Mouse (Mus musculus) E14TG2a.4 (cell line): ENCODE measurements at regions not wholly inside any gene's neighbourhood (a gene's known extent, or its start where the extent isn't known, plus 50 kb on each side); places are given as distances from the start of the nearest gene placed in this dataset.

Experiments
- H3K27me3 ChIP-seq: 2 replicates; pipeline ENCODE4 v1.6.1; 2014; ENCODE audit warnings: low read length, control low read depth; ENCODE audit not compliant: insufficient read depth
- H3K36me3 ChIP-seq: 2 replicates; pipeline ENCODE4 v1.6.1; 2014; ENCODE audit warnings: low read length, control low read depth; ENCODE audit not compliant: insufficient read depth
- H3K4me1 ChIP-seq: replicated peaks from 2 replicates; pipeline ENCODE4 v1.6.1; 2014; ENCODE audit warnings: low read depth, low read length, control low read depth
- H3K4me3 ChIP-seq: replicated peaks from 2 replicates; pipeline ENCODE4 v1.5.1; 2014; ENCODE audit warnings: mild to moderate bottlenecking, low read length
- H3K9me3 ChIP-seq: 2 replicates; pipeline ENCODE4 v1.6.1; 2014; ENCODE audit warnings: low read length, control low read depth
- CTCF ChIP-seq: conservative IDR thresholded peaks from 2 replicates; pipeline ENCODE4 v1.5.1; 2014; ENCODE audit warnings: low read length
- NANOG ChIP-seq: IDR thresholded peaks from 2 replicates; pipeline ENCODE4 v1.6.1; 2014; ENCODE audit warnings: borderline replicate concordance, low read length, mixed read lengths
- POU5F1 ChIP-seq: IDR thresholded peaks from 2 replicates; pipeline ENCODE4 v1.6.1; 2014; ENCODE audit warnings: low read length, borderline replicate concordance

DNA sequence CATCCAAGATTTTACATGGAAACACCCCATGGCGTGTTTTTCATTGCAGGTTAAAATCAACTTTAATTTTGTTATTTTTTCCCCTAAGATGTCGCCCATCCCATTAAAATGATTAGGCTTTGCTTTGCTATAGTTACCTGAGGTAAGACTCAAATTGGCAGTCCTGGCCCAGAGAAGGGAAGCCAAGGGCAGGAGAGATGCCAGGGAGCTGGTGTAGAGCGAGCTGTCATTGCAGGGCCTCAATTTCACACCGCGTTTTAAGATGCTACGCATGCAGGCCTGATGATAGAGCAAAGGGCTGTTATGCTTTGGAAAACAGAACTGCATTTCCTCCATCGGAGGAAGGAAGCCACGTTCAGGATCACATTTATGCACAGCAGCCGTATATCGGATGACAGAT, 852.7 kb upstream of the Sox9 start:
- H3K4me1 ChIP-seq, result no peaks in the 10 kb centered on the region
- no peaks in the 10 kb centered on the region for H3K27me3 ChIP-seq
- H3K9me3 ChIP-seq, result no peaks in the 10 kb centered on the region
- TF ChIP-seq NANOG (no peak), CTCF (no peak), POU5F1 (no peak)
- no peaks in the 10 kb centered on the region for H3K36me3 ChIP-seq
- no peak overlapping the region for H3K4me3 ChIP-seq

DNA sequence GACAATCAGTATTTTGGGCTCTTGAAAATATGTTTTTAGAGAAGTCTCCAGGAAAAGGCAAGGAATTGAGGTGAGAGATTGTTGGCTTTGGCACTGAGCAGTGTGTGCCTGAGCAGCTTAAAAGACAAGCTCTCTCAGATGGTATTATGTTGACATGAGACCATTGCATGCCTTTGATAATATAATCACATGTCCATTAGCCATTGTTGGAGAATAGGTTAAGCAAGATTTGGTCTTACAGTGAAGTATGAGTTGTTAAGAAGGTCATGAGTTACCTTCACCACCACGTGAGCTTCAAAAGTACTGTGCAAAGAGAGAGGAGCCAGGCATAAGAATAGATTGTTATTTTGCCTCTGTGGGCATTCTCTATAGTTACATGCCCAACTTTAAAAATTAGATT, 850.0 kb upstream of the Sox9 start:
- H3K4me1 ChIP-seq, result no peaks in the 10 kb centered on the region
- no peaks in the 10 kb centered on the region for H3K9me3 ChIP-seq
- no peak overlapping the region for H3K4me3 ChIP-seq
- no peaks in the 10 kb centered on the region for H3K27me3 ChIP-seq
- no peak for TF ChIP-seq POU5F1
- no peak for TF ChIP-seq CTCF
- no peak for TF ChIP-seq NANOG
- no peaks in the 10 kb centered on the region for H3K36me3 ChIP-seq

DNA sequence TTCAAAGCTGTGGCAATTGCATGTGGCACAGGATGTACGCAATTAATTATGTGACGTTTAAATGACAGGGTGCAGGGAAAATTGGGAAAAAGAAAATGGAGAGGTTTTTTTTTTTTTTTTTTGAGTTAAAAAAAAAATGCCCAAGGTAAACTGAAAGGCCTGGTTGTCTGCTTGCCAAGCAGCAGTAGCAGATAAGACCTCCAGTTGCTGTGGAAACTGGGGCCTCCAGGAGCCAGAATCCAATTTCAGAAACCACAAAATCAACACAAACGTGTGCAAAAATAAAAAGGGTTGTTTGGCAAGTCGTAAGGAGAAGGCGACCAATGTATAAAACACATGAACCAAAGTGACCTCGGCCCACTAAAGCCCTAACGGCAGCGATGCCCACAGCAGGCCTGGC, 837.7 kb upstream of the Sox9 start:
- no peaks in the 10 kb centered on the region for H3K36me3 ChIP-seq
- no peaks in the 10 kb centered on the region for H3K27me3 ChIP-seq
- H3K4me1 ChIP-seq, result no peaks in the 10 kb centered on the region
- TF ChIP-seq NANOG, result no peak
- no peak for TF ChIP-seq POU5F1
- no peak for TF ChIP-seq CTCF
- H3K9me3 ChIP-seq, result no peaks in the 10 kb centered on the region
- no peak overlapping the region for H3K4me3 ChIP-seq

DNA sequence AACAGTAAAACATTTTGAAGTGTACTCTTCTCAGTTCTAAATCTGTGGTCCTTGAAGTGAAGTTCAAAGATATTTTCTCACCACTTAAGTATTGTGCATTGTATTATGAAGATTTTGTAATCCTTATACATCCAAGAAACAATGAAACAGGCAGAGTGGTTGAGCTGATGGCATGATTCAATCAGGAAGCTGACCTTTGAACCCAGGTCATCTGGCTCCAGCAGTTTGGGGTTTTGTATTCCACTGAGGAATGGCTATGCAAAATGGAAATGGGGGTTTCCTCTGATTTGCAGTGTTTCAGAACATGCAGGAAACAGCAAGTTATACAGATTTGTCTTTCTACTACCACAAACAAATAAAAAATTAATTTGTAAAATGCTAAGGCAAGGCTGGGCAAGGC, 836.2 kb upstream of the Sox9 start:
- H3K4me3 ChIP-seq, result no peak overlapping the region
- no peaks in the 10 kb centered on the region for H3K27me3 ChIP-seq
- H3K9me3 ChIP-seq, result no peaks in the 10 kb centered on the region
- TF ChIP-seq POU5F1 (no peak), NANOG (no peak), CTCF (no peak)
- H3K4me1 ChIP-seq, result no peaks in the 10 kb centered on the region
- H3K36me3 ChIP-seq, result no peaks in the 10 kb centered on the region

DNA sequence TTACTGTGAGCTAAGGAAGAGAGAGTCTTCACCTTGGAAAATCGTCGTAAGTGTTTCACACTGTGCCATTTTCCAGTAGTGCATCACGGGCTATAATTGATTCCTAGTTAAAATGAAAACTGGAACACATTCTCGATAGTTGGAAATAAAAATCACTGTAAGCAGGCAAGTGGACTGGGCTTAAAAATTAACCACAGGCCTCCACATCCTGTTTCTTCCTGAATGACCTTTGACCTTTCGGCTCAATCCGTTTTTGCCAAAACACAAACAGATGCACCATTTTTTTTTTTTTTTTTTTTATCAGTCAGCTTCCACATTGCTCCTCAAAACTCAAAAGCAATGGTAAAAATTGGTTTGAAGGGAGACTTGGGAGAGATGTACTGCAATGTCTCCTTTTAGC, 834.4 kb upstream of the Sox9 start:
- no peaks in the 10 kb centered on the region for H3K4me1 ChIP-seq
- H3K9me3 ChIP-seq, result no peaks in the 10 kb centered on the region
- H3K4me3 ChIP-seq, result no peak overlapping the region
- no peaks in the 10 kb centered on the region for H3K27me3 ChIP-seq
- TF ChIP-seq CTCF (no peak), POU5F1 (no peak)
- H3K36me3 ChIP-seq, result no peaks in the 10 kb centered on the region

DNA sequence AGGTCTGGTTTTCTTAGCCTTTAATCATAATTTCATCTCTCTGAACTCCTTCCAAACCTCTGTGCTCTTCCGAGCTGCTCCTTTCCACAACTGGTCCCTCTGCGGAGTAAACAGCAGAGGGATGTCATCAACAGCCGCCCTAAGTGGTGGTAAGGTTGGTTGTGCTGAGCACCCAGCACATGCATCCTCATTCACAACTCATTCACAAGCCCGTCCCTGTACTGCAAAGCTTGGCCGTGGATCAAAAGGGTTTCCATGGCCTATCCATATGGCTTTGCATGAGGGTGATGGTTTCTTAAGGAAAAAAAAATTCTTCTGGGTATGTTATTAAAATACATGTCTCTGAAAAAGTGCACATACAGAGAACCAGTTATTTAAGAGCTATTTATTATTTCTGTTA, 828.6 kb upstream of the Sox9 start:
- Histone ChIP-seq H3K27me3 (no peaks in the 10 kb centered on the region), H3K36me3 (no peaks in the 10 kb centered on the region), H3K4me1 (no peaks in the 10 kb centered on the region), H3K9me3 (no peaks in the 10 kb centered on the region), H3K4me3 (no peak overlapping the region)
- no peak for TF ChIP-seq NANOG
- no peak for TF ChIP-seq CTCF
- no peak for TF ChIP-seq POU5F1

DNA sequence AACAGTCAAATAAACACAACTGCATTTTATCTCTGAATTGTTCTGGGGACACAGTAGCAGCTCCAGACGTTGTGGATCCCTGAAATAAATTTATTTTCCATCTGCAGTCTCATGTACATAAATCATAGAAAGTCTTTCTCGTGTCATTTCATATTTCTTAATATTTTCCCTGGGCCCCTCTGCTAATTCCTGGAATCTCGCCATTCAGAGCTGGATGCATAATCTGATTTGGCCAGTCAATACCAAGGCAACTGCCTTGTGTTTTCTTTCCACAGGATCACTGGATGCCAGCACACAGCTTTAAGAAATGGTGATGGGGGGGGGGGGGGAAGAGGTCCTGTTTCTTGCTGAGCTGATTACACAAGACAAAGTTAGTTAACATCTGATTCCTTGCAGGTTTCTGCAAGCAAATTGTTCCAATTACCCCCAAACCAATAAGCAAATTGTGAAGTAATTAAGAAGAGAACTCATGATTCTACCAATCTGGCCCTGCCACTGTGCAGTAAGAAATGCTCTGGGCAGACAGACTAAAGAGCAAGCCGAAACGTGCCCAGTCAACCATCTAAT, 824.2 kb upstream of the Sox9 start:
- Histone ChIP-seq H3K4me3 (no peak overlapping the region), H3K4me1 (no peaks in the 10 kb centered on the region), H3K9me3 (no peaks in the 10 kb centered on the region), H3K27me3 (no peaks in the 10 kb centered on the region), H3K36me3 (no peaks in the 10 kb centered on the region)
- no peak for TF ChIP-seq NANOG
- TF ChIP-seq POU5F1, result no peak
- TF ChIP-seq CTCF, result no peak

DNA sequence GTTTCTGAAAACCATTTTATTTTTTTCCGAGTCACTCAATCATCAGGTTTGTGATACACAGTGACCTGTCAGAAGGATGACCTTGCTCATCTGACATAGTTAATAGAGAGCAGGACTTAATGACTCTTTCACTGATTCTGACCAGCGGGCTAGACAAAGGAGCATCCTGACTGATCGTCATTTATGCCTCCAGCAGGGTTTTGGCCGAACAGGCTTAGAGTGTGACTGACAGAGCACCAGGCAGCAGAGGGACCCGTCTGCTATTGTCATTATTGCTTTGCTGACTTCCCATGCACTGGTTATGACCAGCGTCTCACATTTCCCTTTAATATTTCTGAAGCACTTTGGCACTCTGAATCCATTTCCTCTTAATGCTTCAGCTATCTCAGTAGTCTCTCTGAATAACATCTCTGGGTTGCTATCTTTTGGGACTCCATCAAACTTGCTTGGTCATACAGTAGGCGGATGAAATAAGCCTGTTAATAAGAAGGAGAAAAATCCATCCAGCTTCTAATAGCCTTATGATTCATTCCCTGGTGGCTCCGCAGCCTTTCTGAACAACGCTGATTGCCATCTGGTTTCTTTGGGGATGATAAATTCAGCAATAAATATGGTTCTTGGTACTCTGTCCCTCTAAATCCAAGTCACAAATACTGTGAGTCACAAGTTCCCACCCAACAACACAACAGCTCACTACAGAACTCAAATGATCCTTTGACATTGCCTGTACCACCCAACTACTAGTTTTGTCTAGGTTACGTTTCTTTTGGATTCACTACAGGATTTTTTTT, 820.8 kb upstream of the Sox9 start:
- H3K27me3 ChIP-seq, result no peaks in the 10 kb centered on the region
- TF ChIP-seq CTCF, result no peak
- TF ChIP-seq NANOG, result no peak
- no peak for TF ChIP-seq POU5F1
- no peak overlapping the region for H3K4me3 ChIP-seq
- H3K36me3 ChIP-seq, result no peaks in the 10 kb centered on the region
- no peaks in the 10 kb centered on the region for H3K4me1 ChIP-seq
- H3K9me3 ChIP-seq, result no peaks in the 10 kb centered on the region

DNA sequence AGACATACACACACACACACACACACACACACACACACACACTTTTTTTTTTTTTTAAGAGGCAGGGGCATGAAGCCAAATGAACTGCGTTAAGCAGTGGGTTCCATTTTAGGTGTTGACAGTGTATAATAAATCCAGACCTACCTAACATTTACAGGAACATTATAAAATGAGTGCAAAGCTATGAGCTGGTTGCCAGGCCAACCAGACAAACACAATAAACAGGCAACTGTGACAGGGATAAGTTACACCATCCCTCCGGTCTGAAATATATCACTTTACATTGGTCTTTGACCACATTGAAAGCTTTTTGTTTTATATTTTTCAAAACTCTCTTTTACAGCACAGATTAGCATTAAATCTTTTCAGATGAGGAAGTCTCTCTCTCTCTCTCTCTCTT, 820.2 kb upstream of the Sox9 start:
- TF ChIP-seq CTCF, result no peak
- Histone ChIP-seq H3K4me1 (no peaks in the 10 kb centered on the region), H3K4me3 (no peak overlapping the region), H3K9me3 (no peaks in the 10 kb centered on the region), H3K36me3 (no peaks in the 10 kb centered on the region), H3K27me3 (no peaks in the 10 kb centered on the region)
